Mouse (Mus musculus) brain, embryonic 18.5 days (tissue): ENCODE results near the gene Zcchc8.

Experiments used
- DNase-seq: peaks from one replicate; pipeline ENCODE4 v3.0.0-alpha.2; 2012; ENCODE audit warnings: low read depth, low spot score

Zcchc8 gene

DNA sequence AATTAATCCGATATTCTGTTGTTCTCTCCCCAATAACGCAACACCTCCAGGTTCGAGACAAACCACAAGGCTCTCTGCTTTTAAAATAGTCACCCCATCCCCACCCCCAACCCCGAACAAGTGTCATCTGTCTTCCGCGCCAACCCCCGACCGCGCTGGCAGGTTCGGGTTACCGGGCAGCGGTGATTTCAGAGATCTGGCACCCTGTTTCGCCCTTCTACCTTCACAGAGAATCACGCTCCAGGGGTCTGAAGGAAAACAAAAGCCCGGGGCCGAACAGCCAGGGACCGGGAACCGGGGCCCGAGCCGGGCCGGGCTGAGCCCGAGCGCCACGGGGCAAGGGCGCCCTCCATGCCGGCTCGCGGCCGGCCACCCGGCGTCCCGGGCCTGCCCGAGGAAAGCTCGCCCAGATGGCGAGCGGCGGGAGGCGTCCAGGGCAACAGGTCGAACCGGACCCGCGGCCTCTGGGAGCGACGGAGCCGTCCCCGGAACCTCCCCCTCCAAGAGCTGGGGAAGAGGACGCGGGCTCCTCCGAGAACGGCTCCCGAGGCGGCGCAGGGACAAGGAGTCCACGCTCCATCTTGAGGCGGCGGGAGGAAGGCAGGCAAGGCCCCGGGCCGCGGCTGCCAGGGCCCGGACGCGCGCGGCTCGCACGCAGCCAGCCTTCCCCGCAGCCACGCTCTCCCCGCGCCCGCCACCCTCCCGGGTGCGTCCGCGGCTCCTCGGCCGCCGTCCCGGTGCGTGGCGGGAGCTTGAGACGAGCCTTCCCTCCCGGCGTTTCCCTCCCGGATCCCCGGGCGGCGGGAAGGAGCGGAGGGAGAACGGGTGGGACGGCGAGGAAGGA is 37.3 kb downstream of the Zcchc8 start:
- DNase-seq, result peak; percentile 6

DNA sequence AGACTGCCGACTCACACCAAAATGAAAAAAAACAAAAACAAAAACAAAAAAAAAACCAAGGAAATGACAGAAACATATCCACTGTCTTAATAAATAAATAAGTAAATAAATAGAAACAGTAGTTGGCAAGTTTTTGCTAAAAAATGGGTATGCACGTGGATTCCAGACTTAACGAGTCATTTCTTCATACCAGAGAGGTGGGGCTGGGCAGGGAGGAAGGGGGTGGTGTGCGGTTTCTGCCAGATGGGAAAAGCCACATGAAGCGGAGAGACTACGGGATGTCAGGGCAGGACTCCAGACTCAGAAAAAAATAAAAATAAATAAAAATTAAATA is 37.9 kb downstream of the Zcchc8 start:
- no peak for DNase-seq

DNA sequence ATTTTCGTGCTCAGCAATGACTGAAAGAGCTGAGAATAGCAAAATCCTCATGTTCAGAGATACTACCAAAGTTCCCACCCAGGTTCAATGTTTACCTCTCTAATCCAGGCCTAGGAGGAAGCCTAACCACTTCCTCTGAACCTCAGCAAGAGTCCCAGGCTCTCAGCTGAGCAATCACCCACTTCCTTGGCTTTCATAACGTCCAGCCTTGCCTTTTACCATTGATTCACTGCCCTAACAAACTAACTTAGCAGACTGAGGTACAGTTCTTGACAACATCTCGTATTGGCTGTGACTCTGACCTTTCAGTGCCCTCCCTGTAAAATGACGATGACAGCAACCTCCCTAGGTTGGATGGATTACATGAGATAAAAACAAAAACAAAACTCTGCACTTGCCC is 38.5 kb downstream of the Zcchc8 start:
- no peak for DNase-seq

DNA sequence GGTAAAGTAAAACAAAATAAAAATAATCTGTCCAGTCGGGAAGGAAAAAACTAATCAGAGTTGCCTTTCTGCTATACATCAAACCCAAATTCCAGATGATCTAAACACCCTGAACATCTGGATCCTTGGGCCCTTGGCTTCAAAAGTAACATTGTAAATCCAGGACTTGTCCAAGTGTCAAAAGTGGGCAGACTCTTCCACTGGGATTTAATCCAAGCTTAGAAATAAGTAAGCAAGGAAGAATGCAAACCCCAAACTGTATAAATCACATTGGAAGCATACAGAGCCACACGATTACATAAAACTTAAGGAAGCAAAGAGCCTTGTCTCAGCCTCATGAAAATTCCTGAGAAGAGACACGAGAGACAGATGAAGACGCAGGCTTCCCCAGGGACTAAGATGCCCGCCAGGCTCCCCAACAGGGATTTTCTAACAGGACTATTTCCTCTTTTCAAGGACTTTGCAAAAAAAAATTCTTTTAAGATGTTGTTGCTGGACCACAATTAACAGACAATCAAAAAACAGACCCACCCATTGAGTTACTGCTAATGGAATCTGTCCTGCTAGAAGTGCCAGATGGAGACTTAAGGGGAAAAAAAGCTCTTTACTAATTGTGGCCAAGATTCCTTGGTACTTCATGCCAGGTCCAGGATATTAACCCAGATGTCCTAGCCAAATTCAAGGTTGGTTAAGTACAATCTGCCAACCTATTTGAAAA is 41.2 kb downstream of the Zcchc8 start:
- no peak for DNase-seq

DNA sequence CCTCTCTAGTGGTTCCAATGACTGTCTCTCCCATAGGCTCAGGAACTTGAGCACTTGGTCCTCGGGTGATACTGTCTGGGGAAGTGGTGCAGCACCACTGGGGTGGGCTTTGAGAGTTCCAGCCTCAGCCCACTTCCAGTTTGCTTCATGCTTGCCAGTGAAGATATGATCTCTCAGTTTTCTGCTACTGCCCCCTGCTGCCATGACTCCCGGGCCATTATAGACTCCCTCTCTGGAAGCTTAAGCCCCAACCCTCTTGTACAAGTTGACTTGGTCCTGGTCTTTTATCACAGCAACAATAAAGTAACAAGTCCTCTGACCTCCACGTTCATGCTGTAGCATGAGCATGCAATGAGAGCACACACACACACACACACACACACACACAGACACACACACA is 41.8 kb downstream of the Zcchc8 start:
- DNase-seq, result no peak

DNA sequence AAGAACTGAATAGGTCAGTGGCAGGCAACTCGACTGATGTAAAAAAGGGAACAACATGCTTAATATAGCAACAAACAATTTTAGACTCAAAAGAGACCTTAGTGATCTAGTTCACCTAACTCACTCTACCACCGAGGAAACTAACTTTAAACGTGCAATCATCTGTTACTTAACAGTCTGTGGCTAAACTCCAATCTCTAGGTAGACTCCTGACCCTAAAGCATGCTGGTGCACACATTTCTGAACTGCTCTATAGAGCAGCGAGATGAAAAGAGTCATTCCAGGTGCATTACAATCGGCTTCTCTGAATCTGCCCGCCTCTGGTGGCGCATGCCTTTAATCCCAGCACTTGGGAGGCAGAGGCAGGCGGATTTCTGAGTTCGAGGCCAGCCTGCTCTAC is 45.2 kb downstream of the Zcchc8 start:
- no peak for DNase-seq

DNA sequence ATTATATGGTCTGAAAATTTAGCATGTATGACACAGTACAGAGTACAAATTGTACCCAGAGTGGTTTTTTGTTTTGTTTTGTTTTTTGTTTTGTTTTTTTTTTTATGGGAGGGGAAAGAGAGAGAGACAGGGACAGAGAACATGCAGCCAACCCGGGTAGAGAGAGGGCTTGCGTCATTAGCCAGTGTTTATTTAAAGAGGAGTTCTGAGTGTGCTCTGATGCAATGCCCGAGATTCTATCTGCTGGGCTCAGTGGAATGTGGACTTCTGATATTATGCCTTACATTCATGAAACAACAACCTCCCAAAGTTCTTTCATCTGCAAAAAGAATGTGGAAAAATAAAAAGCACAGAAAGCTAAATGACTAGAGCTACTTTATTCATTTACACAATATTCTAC is 45.7 kb downstream of the Zcchc8 start:
- DNase-seq, result no peak

DNA sequence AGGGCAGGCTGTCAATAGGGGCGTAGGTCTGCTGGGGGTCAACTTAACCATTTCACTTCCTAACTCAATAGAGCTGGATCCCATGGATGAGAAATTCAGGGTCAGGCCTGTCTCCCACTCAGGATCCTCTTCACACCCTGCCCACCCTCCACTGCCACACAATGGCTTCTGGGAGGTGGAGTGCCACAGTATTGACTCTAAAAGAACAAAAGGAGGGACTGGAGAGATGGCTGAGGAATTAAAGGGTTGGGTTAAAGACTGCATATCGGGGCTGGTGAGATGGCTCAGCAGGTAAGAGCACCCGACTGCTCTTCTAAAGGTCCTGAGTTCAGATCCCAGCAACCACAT is 49.5 kb downstream of the Zcchc8 start:
- DNase-seq, result no peak

DNA sequence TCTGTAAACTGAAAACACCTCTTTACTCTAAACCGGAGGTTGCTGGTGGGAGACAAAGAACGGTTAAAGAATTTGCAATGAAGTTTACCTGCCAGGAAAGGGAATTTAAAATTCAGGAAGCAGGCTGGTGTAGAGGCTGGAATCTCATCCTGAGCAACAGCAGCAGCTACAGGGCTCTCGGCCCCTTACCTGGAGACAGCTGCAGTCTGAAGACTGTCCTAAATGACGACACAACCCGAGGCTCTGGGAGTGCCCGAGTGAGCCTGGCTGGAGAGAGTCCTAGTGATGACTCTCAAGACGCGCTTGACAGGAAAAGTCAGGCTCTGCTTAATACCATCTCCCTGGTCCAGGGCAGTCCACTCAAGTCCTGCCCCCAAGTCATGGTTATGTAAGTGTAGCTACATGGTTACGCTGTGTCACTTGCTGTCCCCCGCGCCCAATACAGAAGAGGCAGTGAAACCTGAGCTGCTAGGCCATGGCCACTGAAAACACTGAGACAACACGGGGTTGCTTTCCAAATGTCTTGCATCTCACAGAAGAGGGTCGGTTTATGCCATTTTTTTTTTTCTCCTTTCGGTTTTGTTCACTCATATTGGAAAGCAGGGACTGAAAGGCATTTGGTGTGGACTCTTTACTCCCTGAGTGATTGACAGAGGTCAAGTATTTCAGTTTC is 50.0 kb downstream of the Zcchc8 start:
- DNase-seq, result no peak

DNA sequence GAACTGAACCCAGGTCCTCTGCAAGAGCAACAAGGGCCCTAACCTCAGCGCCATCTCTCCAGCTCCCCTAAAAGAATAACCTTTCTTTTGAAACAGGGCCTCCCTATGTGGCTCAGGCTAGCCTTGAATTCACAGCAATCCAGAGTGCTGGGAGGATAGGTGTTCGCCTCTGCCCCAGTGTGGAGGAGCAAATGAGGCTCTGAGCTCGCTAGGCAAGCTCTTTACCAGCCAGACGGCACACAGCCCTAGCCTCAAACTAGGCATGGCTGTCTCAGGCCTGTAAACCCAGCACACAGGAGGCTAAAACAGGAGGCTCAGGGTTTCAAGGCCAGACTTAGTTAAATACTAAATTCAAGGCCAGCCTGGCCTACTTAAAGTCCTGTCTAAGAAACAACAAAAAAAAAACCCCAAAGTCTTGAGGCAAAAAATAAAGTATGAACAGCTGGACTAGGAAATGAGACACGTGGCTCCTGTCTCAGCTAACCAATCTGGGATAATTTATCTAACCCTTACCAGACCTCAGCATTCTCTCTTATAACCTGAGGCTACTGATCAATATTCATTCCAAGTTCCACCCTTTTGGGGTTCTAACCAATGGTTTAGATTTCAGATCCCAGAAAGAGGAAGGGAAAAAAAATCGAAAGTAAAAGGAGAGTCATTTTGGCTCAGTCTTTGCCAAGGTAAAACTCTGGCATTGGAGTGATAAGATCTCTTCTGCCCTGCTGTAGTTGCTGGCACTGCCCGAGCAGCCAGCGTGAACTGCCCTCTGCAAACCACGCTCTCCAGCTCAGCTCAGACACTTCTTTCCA is 50.7 kb downstream of the Zcchc8 start:
- DNase-seq, result no peak

DNA sequence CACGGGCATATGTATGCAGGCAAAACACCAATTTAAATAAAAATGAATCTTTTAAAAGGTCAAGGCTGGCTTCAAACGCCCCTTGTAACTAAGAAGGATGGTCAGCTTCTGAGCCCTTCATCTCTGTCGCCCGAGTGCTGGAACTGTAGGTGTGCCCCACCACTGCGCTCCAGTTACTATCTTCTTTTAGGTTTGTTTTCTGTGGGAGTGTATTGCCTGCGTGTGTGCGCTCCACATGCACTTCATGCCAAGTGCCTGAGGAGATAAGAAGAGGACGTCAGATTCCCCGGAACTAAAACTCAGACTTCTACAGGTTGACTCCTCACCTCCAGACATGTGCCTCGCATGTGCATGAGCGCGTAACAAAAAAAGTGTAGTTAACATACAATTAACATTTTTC is 53.0 kb downstream of the Zcchc8 start:
- no peak for DNase-seq

DNA sequence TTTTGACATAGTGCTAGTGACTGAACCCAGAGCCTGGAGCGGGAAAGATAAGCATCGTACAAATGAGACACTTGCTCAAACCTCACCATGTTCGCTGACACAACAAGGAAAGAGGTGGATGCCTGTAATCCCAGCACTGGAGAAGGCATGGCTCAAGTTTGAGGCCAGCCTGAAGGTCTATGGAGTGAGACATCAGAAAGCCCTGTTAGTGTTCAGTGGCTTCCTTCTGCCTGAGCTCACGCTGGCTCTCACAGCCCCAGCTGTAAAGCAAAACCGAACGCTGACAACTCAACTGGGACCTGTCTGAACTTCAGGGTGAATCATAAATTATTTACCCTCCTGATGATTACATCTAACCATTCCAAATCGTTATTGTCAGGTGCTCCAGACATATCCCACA is 54.9 kb downstream of the Zcchc8 start:
- no peak for DNase-seq

DNA sequence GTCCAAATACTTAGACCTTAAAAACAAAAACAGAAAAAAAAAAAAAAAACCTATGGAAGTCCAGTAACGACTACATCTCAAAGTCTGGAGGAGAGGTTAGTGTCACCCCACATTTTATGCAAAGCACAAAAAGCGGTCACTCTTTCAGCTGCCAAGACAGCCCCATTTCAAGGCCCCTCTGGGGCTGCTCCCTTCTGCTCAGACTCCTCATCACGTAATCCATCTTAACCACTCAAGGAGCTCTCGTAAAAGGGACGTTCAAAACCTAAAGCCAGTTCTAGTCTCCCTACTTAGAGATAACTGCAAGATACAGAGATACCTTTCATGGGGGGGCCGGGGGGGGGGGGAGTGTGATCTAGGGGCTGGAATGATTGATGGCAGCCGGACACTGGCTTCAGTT is 56.6 kb downstream of the Zcchc8 start:
- DNase-seq, result no peak

DNA sequence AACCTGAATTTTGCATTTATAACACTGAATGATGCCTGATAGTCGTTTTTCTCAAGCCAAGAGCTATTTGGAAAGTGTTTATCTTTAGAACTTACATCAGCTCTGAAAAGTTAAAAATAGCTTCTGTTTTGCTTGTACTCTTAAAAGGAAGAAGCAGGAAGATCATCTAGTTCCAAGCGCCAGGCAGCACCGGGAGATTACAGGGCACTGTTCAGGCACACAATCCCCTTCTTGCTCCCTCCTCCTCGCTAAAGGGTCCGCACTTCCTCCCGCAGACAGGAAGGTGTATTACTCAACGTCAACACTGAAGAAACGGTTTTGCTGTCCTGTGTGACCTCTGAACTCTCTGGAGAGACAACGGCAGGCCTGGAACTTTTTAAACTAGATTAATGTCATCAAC is 58.8 kb downstream of the Zcchc8 start:
- no peak for DNase-seq

DNA sequence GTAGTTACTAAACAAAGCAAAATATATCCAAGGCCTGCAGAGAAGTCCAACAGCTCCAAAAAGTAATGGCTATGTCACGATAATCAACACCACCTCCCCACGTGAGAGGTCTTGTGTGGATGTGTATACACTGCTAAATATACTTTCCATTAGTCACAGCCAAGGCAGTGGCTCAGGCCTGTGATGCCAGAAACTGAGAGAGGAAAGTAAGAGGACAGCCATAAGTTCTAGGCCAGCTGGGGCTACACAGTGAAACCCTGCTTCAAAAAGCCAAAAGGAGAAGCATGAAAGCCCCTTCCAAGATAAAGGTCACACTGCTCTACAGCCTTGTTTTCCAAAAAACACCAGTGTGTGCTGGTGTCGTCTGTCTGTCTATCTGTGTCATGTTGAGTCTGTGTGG is 59.3 kb downstream of the Zcchc8 start:
- no peak for DNase-seq

DNA sequence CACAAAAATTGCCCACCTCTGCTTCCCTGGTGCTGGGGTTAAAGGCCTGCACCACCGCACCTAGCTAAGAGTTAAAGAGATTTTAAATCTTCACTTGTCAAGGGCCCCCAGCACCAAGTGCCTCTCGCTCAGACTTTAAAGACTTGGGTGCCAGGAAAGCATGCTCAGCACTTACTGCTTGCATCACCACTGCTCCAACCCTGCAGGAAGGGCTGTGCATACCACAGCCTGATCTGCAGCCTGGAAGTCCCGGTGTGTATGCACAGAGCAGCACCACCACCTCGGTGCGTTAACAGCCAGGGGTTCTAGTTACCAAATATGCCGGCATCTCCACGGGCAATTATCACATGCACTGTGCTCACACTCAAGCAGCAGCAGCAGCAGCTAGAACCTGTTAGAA is 63.2 kb downstream of the Zcchc8 start:
- DNase-seq, result no peak

DNA sequence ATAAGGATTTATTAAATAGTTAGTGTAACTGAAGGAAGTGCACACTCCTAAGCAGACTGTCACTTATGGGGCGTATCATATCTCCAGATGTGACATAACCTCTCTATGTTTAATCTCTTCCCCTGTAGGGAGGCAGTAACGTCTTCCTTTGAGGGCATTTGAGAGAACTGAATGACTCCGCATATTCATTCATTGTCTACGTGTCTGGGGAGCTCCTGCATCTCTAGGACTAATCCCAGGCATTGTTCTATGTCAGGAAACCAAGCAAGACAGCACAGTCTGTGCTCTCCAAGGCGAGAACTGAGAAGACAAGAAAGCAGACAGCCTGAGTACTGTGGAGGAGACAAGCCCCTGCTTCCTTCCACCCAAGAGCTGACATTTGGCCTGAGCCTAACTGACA is 66.0 kb downstream of the Zcchc8 start:
- DNase-seq, result no peak

DNA sequence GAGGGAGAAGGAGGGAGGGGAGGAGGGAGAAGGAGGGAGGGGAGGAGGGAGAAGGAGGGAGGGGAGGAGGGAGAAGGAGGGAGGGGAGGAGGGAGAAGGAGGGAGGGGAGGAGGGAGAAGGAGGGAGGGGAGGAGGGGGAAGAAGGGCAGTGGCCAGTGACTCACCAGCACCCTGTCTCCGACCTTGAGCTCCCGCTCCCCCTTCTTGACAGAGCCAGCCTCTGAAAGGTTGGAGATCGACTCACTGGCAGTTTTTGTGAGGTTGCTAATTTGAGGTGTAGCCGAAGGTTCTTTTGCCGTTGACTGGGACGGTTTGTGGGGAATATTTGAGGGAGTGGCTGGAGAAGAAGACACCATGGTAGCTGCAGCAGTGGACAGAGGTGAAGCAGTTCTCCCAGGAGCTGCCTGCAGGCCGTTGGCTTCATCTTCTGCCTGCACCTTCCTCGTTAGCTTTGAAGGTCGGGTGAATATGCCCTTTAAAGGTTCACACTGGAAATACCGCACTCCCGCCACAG is 67.6 kb downstream of the Zcchc8 start:
- DNase-seq, result no peak

DNA sequence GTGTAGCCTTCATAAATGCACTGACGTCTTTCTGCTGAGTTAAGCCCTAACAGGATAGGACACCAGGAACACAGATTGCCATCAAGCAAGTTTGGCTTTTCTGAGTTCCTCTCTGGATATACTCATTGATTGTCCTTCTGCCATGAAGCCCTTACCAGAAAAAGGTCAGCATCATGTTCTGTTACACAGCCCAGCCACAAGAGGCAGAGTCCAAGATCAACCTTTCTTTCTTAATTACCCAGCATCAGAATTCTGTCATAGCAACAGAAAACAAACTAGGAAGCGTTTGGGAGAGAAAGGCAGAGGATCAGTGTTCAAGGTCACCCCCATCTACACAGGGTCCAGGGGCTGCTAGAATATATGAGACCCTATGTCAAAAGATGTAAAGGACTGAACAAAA is 70.1 kb downstream of the Zcchc8 start:
- DNase-seq, result no peak
